Mouse (Mus musculus) heart, embryonic 10.5 days (tissue): ENCODE data around the gene AI182371. TPM values are rescaled to one million over a fixed set of nuclear protein-coding genes. Genes with fewer than 3 reads are reported as not detected.

ENCODE experiments used
- DNase-seq: peaks from one replicate; pipeline ENCODE4 v3.0.0-alpha.2; 2017; ENCODE audit warnings: low spot score
- H3K27ac ChIP-seq: fragments of 300-500 bp; sonication (generic); 2 replicates; pipeline ENCODE4 v1.5.1; 2016; ENCODE audit warnings: mild to moderate bottlenecking
- H3K27me3 ChIP-seq: fragments of 300-500 bp; sonication (generic); 2 replicates; pipeline ENCODE4 v1.6.1; 2016; ENCODE audit warnings: mild to moderate bottlenecking; ENCODE audit not compliant: poor library complexity, insufficient read depth, severe bottlenecking
- H3K36me3 ChIP-seq: fragments of 300-500 bp; sonication (generic); 2 replicates; pipeline ENCODE4 v1.6.1; 2016; ENCODE audit warnings: mild to moderate bottlenecking, moderate library complexity
- H3K4me1 ChIP-seq: fragments of 300-500 bp; sonication (generic); 2 replicates; pipeline ENCODE4 v1.6.1; 2016; ENCODE audit warnings: mild to moderate bottlenecking
- H3K4me3 ChIP-seq: fragments of 300-500 bp; sonication (generic); 2 replicates; pipeline ENCODE4 v1.5.1; 2016; ENCODE audit warnings: mild to moderate bottlenecking, moderate library complexity
- H3K9me3 ChIP-seq: fragments of 300-500 bp; sonication (generic); 2 replicates; pipeline ENCODE4 v1.6.1; 2016; ENCODE audit warnings: mild to moderate bottlenecking, moderate library complexity
- WGBS: fragments of 180-500 bp; shearing (Covaris S2); methylation state at CpG from one replicate; pipeline ENCODE4 v1.1.7; 2016; 5-methylcytosine and 5-hydroxymethylcytosine counted together
- polyA plus RNA-seq: library from polyadenylated mRNA; unstranded; fragments of >200 nt; fragmentation: Nextera tagmentation; extraction: Ambion mirVana; gene quantifications from 2 replicates; pipeline ENCODE4 v1.2.1, GENCODE M21; 2016

The AI182371 gene
- polyA plus RNA-seq, 1 experiment from 2014 or later = 2.0 TPM

GRCm38 (mm10) chr2:35107984-35108635, 6.8 kb upstream of the AI182371 start:
- Histone ChIP-seq H3K36me3 (no peaks in the 10 kb centered on the region), H3K27me3 (no peaks in the 10 kb centered on the region), H3K4me1 (peaks cover 17% of the 10 kb centered on the region), H3K27ac (no peak overlapping the region), H3K4me3 (no peak overlapping the region), H3K9me3 (no peaks in the 10 kb centered on the region)
- WGBS = 47% methylated on average over 5 of the region's 5 CpGs
- no peak for DNase-seq

DNA sequence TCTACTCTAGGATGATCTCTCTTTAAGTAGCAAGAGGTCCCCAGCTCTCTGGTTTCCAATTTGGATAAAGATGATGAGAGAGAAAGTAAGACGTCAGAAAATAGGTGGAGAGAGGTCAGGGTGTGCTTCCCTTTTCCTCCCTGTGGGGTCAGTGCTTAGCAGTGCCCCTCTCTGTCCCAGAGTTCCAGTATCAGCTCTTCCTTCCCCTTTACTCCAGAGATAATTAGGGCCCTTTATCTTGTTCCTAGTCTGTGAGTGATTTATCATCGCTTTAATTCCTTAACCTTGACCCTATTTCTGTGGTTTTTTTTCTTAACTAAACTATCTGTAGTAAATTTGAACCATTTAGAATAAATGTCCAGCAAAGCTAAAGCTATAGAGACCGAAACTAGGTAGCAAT, 3.5 kb upstream of the AI182371 start:
- DNase-seq = no peak
- no peaks in the 10 kb centered on the region for H3K27me3 ChIP-seq
- H3K4me3 ChIP-seq = no peak overlapping the region
- H3K36me3 ChIP-seq = no peaks in the 10 kb centered on the region
- peaks cover 19% of the 10 kb centered on the region for H3K4me1 ChIP-seq
- WGBS = 45% methylated on average over 3 of the region's 3 CpGs
- H3K9me3 ChIP-seq = no peaks in the 10 kb centered on the region
- H3K27ac ChIP-seq = no peak overlapping the region

DNA sequence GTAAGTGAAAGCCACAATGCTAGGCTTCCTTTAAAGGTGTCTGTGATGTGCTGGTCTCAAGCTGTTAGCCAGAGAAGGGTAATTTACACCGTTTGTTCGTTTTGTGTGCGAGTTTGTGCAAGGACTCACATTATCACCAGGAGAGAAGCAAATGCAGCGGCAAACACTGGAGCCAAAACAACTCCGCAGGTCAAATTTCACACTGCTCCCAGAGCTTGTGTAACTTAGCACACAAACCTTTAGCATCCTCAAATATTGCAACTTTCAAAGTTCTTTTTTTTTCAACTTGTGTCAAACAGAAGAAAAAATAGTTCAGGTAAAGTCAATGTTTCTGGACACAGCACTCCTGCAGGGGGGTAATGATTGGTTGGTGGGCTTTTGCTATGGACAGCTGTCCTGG, 2.2 kb upstream of the AI182371 start:
- Histone ChIP-seq H3K9me3 (no peaks in the 10 kb centered on the region), H3K36me3 (no peaks in the 10 kb centered on the region), H3K4me3 (no peak overlapping the region), H3K4me1 (peaks cover 16% of the 10 kb centered on the region), H3K27ac (no peak overlapping the region), H3K27me3 (no peaks in the 10 kb centered on the region)
- 59% methylated on average over 5 of the region's 5 CpGs for WGBS
- no peak for DNase-seq

GRCm38 (mm10) chr2:35102777-35103176, 1.4 kb upstream of the AI182371 start:
- no peak for DNase-seq
- H3K27me3 ChIP-seq = no peaks in the 10 kb centered on the region
- H3K4me1 ChIP-seq = peaks cover 16% of the 10 kb centered on the region
- H3K27ac ChIP-seq = no peak overlapping the region
- no peaks in the 10 kb centered on the region for H3K9me3 ChIP-seq
- no peak overlapping the region for H3K4me3 ChIP-seq
- H3K36me3 ChIP-seq = no peaks in the 10 kb centered on the region

- Histone ChIP-seq H3K36me3 (no peaks in the 10 kb centered on the region), H3K27me3 (no peaks in the 10 kb centered on the region), H3K4me3 (no peak overlapping the region), H3K4me1 (peaks cover 16% of the 10 kb centered on the region), H3K9me3 (no peaks in the 10 kb centered on the region), H3K27ac (peak overlapping the region; percentile 67)
- no peak for DNase-seq
- WGBS = 75% methylated on average over 6 of the region's 6 CpGs
Measured at GRCm38 (mm10) chr2:35100529-35100928, 814 bp downstream of the AI182371 start.

DNA sequence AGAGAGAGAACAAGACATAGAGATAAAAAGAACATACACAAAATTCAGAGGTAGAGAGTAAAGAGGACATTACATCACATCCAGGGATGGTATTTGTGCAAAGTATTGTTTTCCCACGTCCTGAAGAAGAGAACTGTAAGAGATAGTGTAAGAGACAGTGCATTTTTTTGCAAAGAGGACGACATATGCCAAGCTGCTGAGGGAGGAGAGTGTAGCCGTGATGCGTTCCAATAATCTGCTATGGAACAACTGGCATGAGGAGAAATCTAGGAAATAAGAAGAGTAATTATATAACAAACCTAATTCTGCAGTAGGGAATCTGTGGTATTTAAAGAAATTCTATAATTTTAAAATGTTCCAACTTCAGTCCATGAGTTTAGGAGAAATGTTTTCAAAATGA, 13.9 kb downstream of the AI182371 start:
- Histone ChIP-seq H3K9me3 (no peaks in the 10 kb centered on the region), H3K4me3 (no peak overlapping the region), H3K27me3 (no peaks in the 10 kb centered on the region), H3K36me3 (no peaks in the 10 kb centered on the region), H3K27ac (no peak overlapping the region), H3K4me1 (no peaks in the 10 kb centered on the region)
- WGBS = 74% methylated on average over 4 of the region's 4 CpGs
- DNase-seq = no peak

GRCm38 (mm10) chr2:35079166-35079565, 22.2 kb downstream of the AI182371 start:
- H3K4me3 ChIP-seq = no peak overlapping the region
- H3K36me3 ChIP-seq = no peaks in the 10 kb centered on the region
- no peaks in the 10 kb centered on the region for H3K4me1 ChIP-seq
- no peak for DNase-seq
- H3K27ac ChIP-seq = no peak overlapping the region
- WGBS = 68% methylated on average over 6 of the region's 6 CpGs
- H3K9me3 ChIP-seq = no peaks in the 10 kb centered on the region
- H3K27me3 ChIP-seq = no peaks in the 10 kb centered on the region

- H3K9me3 ChIP-seq = no peaks in the 10 kb centered on the region
- H3K4me3 ChIP-seq = no peak overlapping the region
- 90% methylated on average over 3 of the region's 3 CpGs for WGBS
- no peak for DNase-seq
- H3K27me3 ChIP-seq = no peaks in the 10 kb centered on the region
- H3K27ac ChIP-seq = no peak overlapping the region
- H3K36me3 ChIP-seq = no peaks in the 10 kb centered on the region
- H3K4me1 ChIP-seq = no peaks in the 10 kb centered on the region
Measured at GRCm38 (mm10) chr2:35074328-35074727, 27.0 kb downstream of the AI182371 start.

- WGBS = 78% methylated on average over 2 of the region's 2 CpGs
Measured at GRCm38 (mm10) chr2:35072547-35072946, 28.8 kb downstream of the AI182371 start.

GRCm38 (mm10) chr2:35070275-35070674, 31.1 kb downstream of the AI182371 start:
- 85% methylated on average over 4 of the region's 4 CpGs for WGBS
- Histone ChIP-seq H3K27me3 (no peaks in the 10 kb centered on the region), H3K36me3 (no peaks in the 10 kb centered on the region), H3K4me3 (no peak overlapping the region), H3K4me1 (no peaks in the 10 kb centered on the region), H3K9me3 (no peaks in the 10 kb centered on the region), H3K27ac (no peak overlapping the region)
- DNase-seq = no peak

More at GRCm38 (mm10) chr2:35072547-35072946, 28.8 kb downstream of the AI182371 start:
- H3K9me3 ChIP-seq = no peaks in the 10 kb centered on the region
- H3K36me3 ChIP-seq = no peaks in the 10 kb centered on the region
- no peak overlapping the region for H3K4me3 ChIP-seq
- no peak overlapping the region for H3K27ac ChIP-seq
- no peak for DNase-seq
- H3K4me1 ChIP-seq = no peaks in the 10 kb centered on the region
- no peaks in the 10 kb centered on the region for H3K27me3 ChIP-seq

- no peak for DNase-seq
- Histone ChIP-seq H3K4me3 (no peak overlapping the region), H3K9me3 (no peaks in the 10 kb centered on the region), H3K36me3 (no peaks in the 10 kb centered on the region), H3K27me3 (no peaks in the 10 kb centered on the region), H3K4me1 (no peaks in the 10 kb centered on the region), H3K27ac (no peak overlapping the region)
- 96% methylated on average over 1 of the region's 1 CpGs for WGBS
Measured at GRCm38 (mm10) chr2:35069124-35069523, 32.2 kb downstream of the AI182371 start.

DNA sequence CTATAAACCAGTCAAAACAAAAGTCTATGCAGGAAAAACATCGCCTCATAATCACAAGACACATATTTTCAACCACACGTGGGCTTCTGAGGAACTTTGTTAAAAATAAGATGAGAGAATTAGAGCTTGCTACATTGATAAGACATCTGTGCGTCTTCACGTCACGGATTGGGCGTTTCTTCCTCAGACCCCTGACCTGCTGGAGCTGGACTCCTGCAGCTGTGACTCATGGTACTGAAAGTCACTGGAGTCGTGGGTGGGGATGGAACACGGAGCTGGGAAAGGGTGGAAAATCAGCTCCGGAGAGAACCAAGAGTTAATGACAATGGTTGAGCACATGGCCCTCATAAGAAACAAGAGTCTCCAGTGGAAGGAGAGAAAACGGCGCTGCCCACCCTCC, 34.2 kb downstream of the AI182371 start:
- WGBS = 84% methylated on average over 11 of the region's 11 CpGs
- H3K9me3 ChIP-seq = no peaks in the 10 kb centered on the region
- no peaks in the 10 kb centered on the region for H3K27me3 ChIP-seq
- no peak for DNase-seq
- H3K36me3 ChIP-seq = no peaks in the 10 kb centered on the region
- H3K4me1 ChIP-seq = no peaks in the 10 kb centered on the region
- H3K4me3 ChIP-seq = no peak overlapping the region
- no peak overlapping the region for H3K27ac ChIP-seq

GRCm38 (mm10) chr2:35066525-35067082, 34.7 kb downstream of the AI182371 start:
- DNase-seq = no peak
- Histone ChIP-seq H3K27me3 (no peaks in the 10 kb centered on the region), H3K36me3 (no peaks in the 10 kb centered on the region), H3K9me3 (no peaks in the 10 kb centered on the region), H3K27ac (no peak overlapping the region), H3K4me3 (no peak overlapping the region), H3K4me1 (no peaks in the 10 kb centered on the region)
- WGBS = 81% methylated on average over 13 of the region's 13 CpGs
